Mouse (Mus musculus) frontal cortex, adult 2 months (tissue): ENCODE data around the gene Gbx1. TPM values are rescaled to one million over a fixed set of nuclear protein-coding genes. Genes with fewer than 3 reads are reported as not detected.

Source experiments
- DNase-seq, 2 experiments: peaks; one replicate each; pipeline ENCODE4 v3.0.0; 2022; ENCODE audit warnings: low spot score in 1 of 2; ENCODE audit errors: extremely low spot score in 1 of 2
- polyA plus RNA-seq: library from polyadenylated mRNA; depleted of rRNA; stranded (reverse); fragments of >200 nt; gene quantifications from 2 replicates; pipeline ENCODE4 v1.2.3, GENCODE M21; 2012; rRNA removed

Gbx1 gene
- polyA plus RNA-seq, 1 experiment, result 0.04 TPM

DNA sequence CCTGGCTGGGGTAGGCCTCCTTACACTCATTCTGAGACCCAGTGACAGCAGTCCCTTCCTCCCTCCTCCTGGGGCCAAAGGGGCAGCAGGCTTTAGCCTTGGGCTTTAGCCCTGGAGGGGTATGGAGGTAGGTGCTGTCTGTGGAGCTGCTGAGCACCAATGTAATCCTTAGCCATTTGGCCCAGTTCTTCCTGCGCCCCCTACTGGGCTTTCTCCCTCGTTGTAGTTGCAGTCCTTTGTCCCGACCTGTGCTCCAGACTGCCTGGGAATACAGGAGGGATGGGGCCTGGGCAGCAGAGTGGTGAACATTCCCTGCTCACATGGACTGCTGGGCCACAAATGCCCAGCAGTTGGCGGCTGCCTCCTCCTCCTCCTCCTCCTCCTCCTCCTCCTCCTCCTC, 45.4 kb downstream of the Gbx1 start:
- DNase-seq, result peak in 1 of 2 experiments; percentile 78

DNA sequence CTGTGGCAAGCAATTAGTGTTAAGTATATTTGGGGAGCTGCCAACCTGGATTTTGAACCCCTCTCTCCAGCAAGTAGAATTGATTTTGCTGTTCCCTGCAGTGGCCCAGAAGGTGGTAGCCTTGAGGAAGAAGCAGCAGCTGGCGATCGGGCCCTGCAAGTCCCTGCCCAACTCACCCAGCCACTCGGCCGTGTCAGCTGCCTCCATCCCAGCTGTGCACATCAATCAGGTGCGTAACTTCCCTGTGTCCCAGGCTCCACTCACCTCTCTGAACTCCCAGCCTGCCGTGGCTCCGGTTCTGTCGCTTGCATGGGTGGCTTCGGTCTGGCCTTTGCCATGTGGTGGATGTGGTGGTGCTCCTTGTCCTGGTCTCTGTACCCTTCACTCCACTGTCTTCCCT, 49.1 kb downstream of the Gbx1 start:
- DNase-seq, result no peak

DNA sequence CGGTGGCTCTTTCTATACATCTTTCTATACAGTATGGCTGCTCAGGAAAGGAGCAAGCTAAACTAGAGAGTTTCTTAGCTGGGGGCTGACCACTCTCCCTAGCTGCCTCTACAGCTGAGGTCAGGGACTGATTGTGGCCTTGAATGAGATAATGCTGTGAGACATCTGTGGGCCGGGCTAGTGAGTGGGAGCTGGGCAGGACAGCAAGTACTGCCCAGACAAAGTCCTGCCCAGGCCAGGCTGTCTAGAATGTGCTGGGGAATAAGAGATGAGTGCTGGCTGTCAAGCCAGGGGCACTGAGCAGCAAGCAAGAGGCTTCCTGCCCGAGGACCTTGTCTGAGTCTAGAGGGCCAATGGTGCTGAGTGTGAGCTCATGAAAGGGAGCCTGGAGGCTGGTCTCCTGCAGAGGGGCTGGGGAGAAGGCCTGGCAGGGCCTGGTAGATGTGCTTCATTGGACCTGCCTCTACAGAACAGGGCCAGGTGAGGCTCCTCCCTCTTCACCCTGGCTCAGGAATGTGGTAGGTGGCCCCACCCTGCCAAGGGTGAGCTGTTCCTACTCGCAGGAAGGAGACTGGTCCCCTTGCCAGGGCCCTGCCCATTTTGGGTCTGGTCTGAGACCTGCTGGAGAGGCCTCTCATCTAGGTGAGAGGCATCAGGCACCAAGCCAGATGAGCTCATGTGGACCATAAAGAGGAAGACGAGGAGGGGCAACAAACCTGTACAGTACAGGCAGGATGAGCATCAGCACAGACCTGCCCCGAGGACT, 51.3 kb downstream of the Gbx1 start:
- no peak for DNase-seq

DNA sequence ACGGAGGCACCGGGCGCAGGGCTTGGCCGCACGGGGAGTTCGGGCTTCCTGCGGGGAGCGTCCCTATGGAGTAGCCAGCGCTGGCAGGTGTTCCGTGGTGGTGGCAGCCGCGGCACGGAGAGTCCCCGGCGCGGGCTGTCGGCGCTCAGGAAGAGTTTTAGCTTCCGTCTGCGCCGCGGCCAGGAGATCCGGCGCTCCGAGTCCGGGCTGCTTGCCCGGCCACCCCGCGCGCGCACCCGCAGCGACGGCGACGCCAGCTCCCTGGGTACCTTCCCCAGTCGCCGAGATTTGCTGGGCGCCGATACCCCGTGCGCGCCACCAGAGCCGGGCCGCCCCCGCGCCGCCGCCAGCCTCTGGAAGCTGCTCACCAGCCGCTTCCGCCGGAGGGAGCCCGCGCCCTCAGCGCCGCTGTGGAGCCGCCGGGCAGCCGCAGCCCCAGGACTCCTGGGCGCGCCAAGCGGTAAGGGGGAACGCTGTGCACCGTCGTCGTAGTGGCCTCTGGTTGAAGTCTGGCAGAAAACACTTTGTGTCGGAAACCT, 52.2 kb downstream of the Gbx1 start:
- DNase-seq, result peak in 1 of 2 experiments; percentile 80

DNA sequence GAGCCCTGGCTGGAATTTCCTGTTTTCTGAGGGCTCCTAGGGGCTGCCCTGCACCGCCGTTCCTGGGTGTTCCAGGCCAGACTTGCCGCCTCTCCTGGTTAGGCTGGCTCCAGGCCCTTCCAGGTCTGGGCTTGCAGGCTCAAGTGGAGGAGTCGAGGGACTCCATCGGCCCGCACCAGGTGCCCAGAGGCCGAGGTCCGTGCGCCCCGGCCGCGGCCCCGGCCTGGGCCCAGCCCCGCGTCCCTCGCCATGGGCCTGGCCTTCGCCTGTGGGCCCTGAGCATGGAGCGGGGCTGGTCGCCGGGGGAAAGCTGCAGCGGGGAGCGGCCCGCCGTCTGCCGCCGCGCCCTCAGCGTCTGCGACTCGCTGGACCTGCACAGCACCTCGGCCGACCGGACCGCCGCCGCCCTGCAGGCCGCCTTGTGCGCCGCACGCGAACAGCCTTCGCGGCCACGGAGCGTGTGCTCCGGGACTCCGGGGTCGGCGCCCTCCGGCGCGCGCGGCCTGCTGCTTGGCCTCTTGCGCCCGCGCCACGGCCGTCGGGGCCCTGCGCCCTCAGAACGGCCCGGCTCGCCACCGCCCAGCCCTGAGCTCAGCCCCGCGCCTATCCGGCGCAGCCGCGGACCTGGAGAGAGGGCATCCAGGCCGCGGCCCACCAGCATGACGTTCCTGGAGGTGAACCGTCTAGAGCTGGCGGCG, 52.8 kb downstream of the Gbx1 start:
- DNase-seq, result no peak

DNA sequence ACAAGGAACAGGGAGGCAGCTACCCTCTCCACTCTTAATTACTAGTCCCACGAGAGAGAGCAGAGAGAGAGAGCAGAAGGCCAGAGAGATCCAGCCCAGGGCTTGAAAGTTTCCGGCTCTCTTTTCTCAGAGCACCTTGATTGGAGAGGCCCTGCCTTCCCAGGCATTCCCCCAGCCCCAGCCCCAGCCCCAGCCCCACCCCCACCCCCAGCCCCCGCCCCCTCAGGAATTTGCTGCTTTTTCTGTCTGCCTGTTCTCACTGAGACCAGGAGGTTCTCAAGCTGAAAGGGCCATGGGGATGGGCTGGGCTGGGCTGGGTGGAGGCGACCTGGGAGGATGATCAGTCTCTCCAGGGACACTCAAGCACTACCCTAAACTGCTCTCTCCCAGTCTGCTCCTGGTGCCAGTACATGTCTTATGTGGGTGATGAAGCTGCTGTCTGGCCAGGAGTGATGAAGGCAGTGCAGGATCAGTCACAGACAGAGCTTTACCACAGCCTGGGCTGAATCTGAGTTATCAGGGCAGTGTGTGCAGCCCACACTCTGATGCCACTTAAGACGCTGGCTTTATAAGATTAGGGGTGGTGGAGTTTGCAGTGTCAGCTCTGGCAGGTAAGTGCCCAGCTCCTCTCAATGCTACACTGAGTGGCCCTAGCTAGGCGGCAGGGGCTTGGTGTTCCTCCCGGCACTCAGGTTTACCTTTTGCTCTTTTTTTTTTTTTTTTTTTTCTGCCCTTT, 54.0 kb downstream of the Gbx1 start:
- DNase-seq, result no peak

DNA sequence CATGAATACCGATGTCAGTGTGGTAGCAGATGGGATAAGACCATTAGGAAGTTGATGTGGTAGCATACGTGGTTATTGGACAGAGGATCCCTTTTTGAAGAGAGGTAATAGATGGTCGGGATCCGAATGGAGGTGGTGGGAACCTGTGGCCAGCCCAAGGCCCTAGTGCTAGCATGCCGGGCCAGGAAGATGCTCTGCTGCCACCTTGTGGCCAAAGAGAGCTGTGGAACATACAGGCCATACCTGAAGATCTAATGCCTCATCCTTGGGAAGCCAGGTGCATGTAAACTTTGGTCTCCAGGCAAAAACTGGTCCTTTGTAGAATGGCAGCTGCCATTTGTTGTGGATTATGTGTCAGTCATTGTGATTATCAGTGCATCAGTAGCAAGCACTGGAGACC, 56.4 kb downstream of the Gbx1 start:
- DNase-seq, result peak in 1 of 2 experiments; percentile 79

DNA sequence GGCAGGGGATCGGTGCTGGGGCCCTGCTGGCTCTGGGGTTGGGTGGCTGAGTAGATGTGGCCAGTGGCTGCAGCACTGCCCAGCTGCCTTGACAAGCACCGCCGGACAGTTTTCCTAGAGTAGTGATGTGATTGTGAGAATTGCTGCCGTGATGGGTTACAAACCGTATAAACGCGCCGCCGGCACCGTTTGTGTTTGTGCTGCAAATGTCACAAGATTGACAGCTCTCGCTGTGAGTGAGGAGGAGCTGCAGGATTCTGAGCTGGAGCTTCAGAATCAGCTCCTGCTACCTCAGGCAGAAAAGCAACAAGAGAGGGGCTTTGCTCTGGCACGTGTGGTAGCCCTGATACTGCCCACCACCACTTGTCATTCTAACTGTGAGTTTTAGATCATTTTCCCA, 60.2 kb downstream of the Gbx1 start:
- DNase-seq, result no peak

DNA sequence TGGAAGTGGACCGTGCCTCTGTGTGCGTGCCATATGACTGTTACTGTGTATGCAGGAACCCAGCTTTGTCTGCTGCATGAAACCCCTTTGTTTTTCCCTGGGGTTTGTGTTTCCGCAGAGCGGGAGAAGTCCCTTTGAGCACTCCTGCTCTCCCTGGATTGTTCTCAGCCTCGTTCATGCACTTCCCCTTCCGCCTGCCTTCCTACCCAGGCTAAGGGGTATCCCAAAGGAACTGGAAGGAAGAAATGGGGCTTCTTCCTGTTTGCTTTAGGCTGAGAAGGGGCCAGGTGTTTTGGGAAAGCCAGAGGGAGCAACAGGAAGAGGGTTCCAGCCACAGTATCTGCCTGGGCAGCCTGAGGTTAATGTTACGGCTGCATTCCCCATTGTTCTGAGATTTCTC, 71.4 kb downstream of the Gbx1 start:
- DNase-seq, result no peak

DNA sequence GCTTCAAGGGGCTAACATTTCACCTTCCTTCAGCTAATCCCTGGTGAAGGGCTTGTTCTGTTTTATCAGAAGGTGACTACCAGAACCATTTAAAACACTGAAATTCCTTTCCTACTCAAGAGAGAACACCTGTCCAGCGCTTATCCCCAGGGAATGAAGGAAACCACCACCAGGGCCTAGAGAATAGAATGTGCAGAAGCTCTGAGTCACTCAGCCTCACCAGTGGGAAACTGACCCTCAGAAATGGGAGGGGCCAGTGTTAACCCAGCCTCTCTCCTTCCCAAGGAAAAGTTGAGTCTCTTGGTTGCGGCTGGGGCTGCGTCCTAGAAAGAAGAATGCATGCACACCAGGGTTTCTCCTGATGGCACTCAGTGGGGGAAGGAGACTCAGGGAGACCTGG, 71.9 kb downstream of the Gbx1 start:
- no peak for DNase-seq

DNA sequence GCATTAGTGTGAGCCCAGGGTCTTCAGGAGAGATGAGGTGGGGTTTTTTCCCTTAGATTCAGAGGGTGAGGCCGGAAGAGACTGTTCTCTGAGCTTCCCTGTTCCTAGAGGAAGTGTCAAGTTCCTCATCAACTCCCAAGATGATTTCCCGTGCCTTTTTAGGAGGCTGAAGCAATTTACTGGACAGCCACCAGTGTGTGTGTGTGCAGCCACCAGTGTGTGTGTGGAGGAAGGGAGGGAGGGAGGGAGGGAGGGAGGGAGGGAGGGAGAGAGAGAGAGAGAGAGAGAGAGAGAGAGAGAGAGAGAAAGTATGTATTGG, 73.1 kb downstream of the Gbx1 start:
- DNase-seq, result no peak

DNA sequence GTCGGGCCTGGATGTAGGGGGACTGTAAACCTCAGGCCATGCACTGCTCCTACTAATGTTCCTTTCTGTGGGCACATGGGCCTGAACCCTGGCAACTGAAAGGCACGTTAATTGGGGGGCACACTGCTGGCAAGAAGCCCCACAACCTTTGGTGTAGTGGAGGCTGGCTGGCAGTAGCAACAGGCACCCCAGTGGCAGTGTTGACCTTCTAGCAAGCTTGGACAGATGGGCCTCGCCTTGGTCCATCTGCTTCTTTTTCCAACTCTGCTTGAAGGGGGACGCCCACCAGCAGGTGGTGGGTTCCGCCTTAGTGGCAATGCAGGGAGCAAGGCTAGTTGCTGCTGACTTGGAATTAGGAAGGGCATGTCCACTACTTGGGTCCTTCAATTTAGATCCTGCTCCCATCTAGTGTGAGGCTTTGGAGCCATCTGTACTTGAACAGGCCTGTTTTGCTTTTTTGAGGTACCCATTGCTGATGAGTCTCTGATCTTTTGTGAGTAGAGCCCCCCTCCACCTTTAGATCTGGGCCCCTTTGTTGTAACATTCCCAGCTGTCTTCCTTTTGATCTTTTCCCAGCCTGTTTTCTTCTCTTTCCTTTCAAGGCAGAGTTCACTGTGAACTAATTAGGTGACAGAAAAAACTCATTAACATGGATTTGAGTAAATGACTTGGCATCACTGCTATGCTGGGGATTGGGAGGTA, 73.6 kb downstream of the Gbx1 start:
- no peak for DNase-seq

Other genes starting within 250 kb of the Gbx1 start
- 65.0 and 65.8 TPM in 2 replicates for gene Kcnh2, start 175.6 kb downstream of the Gbx1 start, polyA plus RNA-seq
- 10.1 and 10.7 TPM in 2 replicates for gene Nos3, start 162.4 kb downstream of the Gbx1 start, polyA plus RNA-seq
- 3.0 and 4.7 TPM in 2 replicates for gene Atg9b, start 135.1 kb downstream of the Gbx1 start, polyA plus RNA-seq
- 49.5 and 53.9 TPM in 2 replicates for gene Abcb8, start 133.5 kb downstream of the Gbx1 start, polyA plus RNA-seq
- gene Asic3, start 113.8 kb downstream of the Gbx1 start, polyA plus RNA-seq, result 0.86 and 0.92 TPM in 2 replicates
- 214 and 226 TPM in 2 replicates for gene Cdk5, start 103.7 kb downstream of the Gbx1 start, polyA plus RNA-seq
- gene Slc4a2, start 103.4 kb downstream of the Gbx1 start, polyA plus RNA-seq, result 32.2 and 32.3 TPM in 2 replicates
- 223 and 235 TPM in 2 replicates for gene Fastk, start 81.9 kb downstream of the Gbx1 start, polyA plus RNA-seq
- 42.7 and 43.7 TPM in 2 replicates for gene Tmub1, start 79.3 kb downstream of the Gbx1 start, polyA plus RNA-seq
- gene Agap3, start 75.0 kb downstream of the Gbx1 start, polyA plus RNA-seq, result 390 and 432 TPM in 2 replicates
- gene Asb10, start 13.8 kb upstream of the Gbx1 start, polyA plus RNA-seq, result 0.42 and 0.62 TPM in 2 replicates
- gene 4931409K22Rik, start 29.6 kb upstream of the Gbx1 start, polyA plus RNA-seq, result 0.18 and 0.59 TPM in 2 replicates
- gene Abcf2, start 50.3 kb upstream of the Gbx1 start, polyA plus RNA-seq, result 78.1 and 86.2 TPM in 2 replicates
- 47.1 and 50.5 TPM in 2 replicates for gene Chpf2, start 59.5 kb upstream of the Gbx1 start, polyA plus RNA-seq
- 116 and 135 TPM in 2 replicates for gene Smarcd3, start 97.2 kb upstream of the Gbx1 start, polyA plus RNA-seq
- 79.9 and 80.0 TPM in 2 replicates for gene Nub1, start 158.3 kb upstream of the Gbx1 start, polyA plus RNA-seq
- gene Wdr86, start 203.5 kb upstream of the Gbx1 start, polyA plus RNA-seq, result 1.1 and 1.3 TPM in 2 replicates
- gene Crygn, start 230.8 kb upstream of the Gbx1 start, polyA plus RNA-seq, result not detected in 2 replicates